Mouse (Mus musculus) limb, embryonic 13.5 days (tissue): ENCODE results near the gene Was. TPM values are rescaled to one million over a fixed set of nuclear protein-coding genes. Genes with fewer than 3 reads are reported as not detected.
"Not testable (repeated sequence)": the region's sequence is repeated elsewhere in the genome, so short reads cannot be mapped to it uniquely, and the experiment has no call there.

Experiments
- ATAC-seq: fragments of 200-750 bp; cut with Nextera tagmentation; 2 replicates; pipeline ENCODE4 v1.8.0; 2017; ENCODE audit warnings: low read depth, moderate number of reproducible peaks, moderate TSS enrichment; ENCODE audit not compliant: low FRiP score
- H3K27ac ChIP-seq: fragments of 300-500 bp; sonication (generic); 2 replicates; pipeline ENCODE4 v1.5.1; 2015; ENCODE audit warnings: inconsistent platforms, mild to moderate bottlenecking, moderate library complexity
- H3K27me3 ChIP-seq: fragments of 300-500 bp; sonication (generic); 2 replicates; pipeline ENCODE4 v1.6.1; 2015; ENCODE audit warnings: mild to moderate bottlenecking, inconsistent platforms
- H3K36me3 ChIP-seq: fragments of 300-500 bp; sonication (generic); 2 replicates; pipeline ENCODE4 v1.6.1; 2015; ENCODE audit warnings: inconsistent platforms, mild to moderate bottlenecking, moderate library complexity
- H3K4me1 ChIP-seq: fragments of 300-500 bp; sonication (generic); 2 replicates; pipeline ENCODE4 v1.6.1; 2015; ENCODE audit warnings: inconsistent platforms
- H3K4me2 ChIP-seq: fragments of 300-500 bp; sonication (generic); replicated peaks from 2 replicates; pipeline ENCODE4 v1.6.1; 2015; ENCODE audit warnings: inconsistent platforms, mild to moderate bottlenecking, moderate library complexity
- H3K4me3 ChIP-seq: fragments of 300-500 bp; sonication (generic); 2 replicates; pipeline ENCODE4 v1.5.1; 2015; ENCODE audit warnings: moderate library complexity, mild to moderate bottlenecking, inconsistent platforms
- H3K9ac ChIP-seq: fragments of 300-500 bp; sonication (generic); 2 replicates; pipeline ENCODE4 v1.6.1; 2015; ENCODE audit warnings: mild to moderate bottlenecking, inconsistent platforms
- H3K9me3 ChIP-seq: fragments of 300-500 bp; sonication (generic); 2 replicates; pipeline ENCODE4 v1.6.1; 2016; ENCODE audit warnings: inconsistent platforms
- WGBS: fragments of 180-500 bp; shearing (Covaris S2); methylation state at CpG from one replicate; pipeline ENCODE4 v1.1.7; 2015; 5-methylcytosine and 5-hydroxymethylcytosine counted together
- polyA plus RNA-seq: library from polyadenylated mRNA; unstranded; fragments of >200 nt; fragmentation: Nextera tagmentation; extraction: Ambion mirVana; gene quantifications from 2 replicates; pipeline ENCODE4 v1.2.1, GENCODE M21; 2015

Was gene
- polyA plus RNA-seq, 1 experiment from 2014 or later: 0.15 TPM

- H3K27ac ChIP-seq: no peak overlapping the region
- no peaks in the 10 kb centered on the region for H3K9me3 ChIP-seq
- WGBS: 71% methylated on average over 4 of the region's 4 CpGs
- no peak overlapping the region for H3K4me3 ChIP-seq
- H3K27me3 ChIP-seq: no peaks in the 10 kb centered on the region
- 0 out of 2 replicates have a peak, but pooled peaks cover 5% of the 10 kb centered on the region for H3K4me1 ChIP-seq
- no peaks in the 10 kb centered on the region for H3K36me3 ChIP-seq
- no peak overlapping the region for H3K9ac ChIP-seq
- H3K4me2 ChIP-seq: no peak overlapping the region
- ATAC-seq: no peak
Observed at GRCm38 (mm10) chrX:8099435-8099834, 9.1 kb upstream of the Was start.

GRCm38 (mm10) chrX:8096787-8097242 lies 6.5 kb upstream of the Was start:
- peak overlapping the region; percentile 29 for H3K4me3 ChIP-seq
- ATAC-seq: peak; percentile 96
- H3K9me3 ChIP-seq: no peaks in the 10 kb centered on the region
- H3K36me3 ChIP-seq: no peaks in the 10 kb centered on the region
- peak overlapping the region; percentile 52 for H3K4me2 ChIP-seq
- H3K27me3 ChIP-seq: no peaks in the 10 kb centered on the region
- WGBS: 11% methylated on average over 15 of the region's 19 CpGs
- no peak overlapping the region for H3K9ac ChIP-seq
- 0 out of 2 replicates have a peak, but pooled peaks cover 5% of the 10 kb centered on the region for H3K4me1 ChIP-seq
- peak overlapping the region; percentile 39; the same call in 1 of the 2 replicates for H3K27ac ChIP-seq

GRCm38 (mm10) chrX:8096068-8096786 lies 5.9 kb upstream of the Was start:
- not testable (repeated sequence) for H3K27ac ChIP-seq, H3K9ac ChIP-seq, H3K4me1 ChIP-seq, H3K9me3 ChIP-seq, H3K27me3 ChIP-seq, H3K36me3 ChIP-seq
- ATAC-seq: peak; percentile 91
- WGBS: 13% methylated on average over 12 of the region's 48 CpGs
- H3K4me2 ChIP-seq: peak overlapping the region; percentile 49
- peak overlapping the region; percentile 31 for H3K4me3 ChIP-seq

DNA sequence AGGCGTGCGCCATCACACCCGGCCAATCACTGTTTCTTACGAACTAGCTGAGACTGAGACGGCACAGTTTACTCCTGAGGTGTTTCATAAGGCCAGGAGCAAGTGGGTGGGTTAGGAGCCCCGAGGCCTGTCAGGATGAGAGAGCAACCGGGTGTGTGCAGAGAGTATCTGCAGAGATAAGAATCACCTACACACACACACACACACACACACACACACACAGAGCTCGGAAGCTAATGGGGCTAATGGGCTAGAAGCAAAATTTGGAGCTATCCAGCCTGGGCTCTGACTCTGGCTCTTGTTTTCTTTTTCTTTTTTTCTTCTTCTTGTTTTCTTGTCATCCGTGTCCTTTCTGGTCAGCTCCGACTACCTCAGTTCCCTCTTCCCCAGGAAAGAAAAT lies 5.2 kb upstream of the Was start:
- WGBS: 84% methylated on average over 10 of the region's 10 CpGs
- H3K27ac ChIP-seq: no peak overlapping the region
- H3K36me3 ChIP-seq: no peaks in the 10 kb centered on the region
- peak overlapping the region; percentile 31 for H3K4me3 ChIP-seq
- H3K27me3 ChIP-seq: no peaks in the 10 kb centered on the region
- H3K9ac ChIP-seq: no peak overlapping the region
- peak overlapping the region; percentile 49 for H3K4me2 ChIP-seq
- no peaks in the 10 kb centered on the region for H3K9me3 ChIP-seq
- H3K4me1 ChIP-seq: 0 out of 2 replicates have a peak, but pooled peaks cover 2% of the 10 kb centered on the region
- ATAC-seq: no peak

DNA sequence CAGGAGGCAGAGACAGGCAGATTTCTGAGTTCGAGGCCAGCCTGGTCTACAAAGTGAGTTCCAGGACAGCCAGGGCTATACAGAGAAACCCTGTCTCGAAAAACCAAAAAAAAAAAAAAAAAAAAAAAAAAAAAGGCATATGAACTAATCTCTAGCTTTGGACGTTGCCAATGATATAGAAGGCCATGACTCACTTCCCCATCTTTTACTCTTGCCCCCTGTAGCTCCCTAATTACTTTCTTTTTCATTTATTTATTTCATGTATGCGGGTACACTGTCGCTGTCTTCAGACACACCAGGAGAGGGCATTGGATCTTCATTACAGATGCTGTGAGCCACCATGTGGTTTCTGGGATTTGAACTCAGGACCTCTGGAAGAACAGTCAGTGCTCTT lies 653 bp upstream of the Was start:
- H3K9ac ChIP-seq, H3K4me3 ChIP-seq, H3K36me3 ChIP-seq, H3K27me3 ChIP-seq, ATAC-seq, H3K4me1 ChIP-seq, H3K27ac ChIP-seq, H3K4me2 ChIP-seq, H3K9me3 ChIP-seq: not testable (repeated sequence)
- 87% methylated on average over 4 of the region's 5 CpGs for WGBS

DNA sequence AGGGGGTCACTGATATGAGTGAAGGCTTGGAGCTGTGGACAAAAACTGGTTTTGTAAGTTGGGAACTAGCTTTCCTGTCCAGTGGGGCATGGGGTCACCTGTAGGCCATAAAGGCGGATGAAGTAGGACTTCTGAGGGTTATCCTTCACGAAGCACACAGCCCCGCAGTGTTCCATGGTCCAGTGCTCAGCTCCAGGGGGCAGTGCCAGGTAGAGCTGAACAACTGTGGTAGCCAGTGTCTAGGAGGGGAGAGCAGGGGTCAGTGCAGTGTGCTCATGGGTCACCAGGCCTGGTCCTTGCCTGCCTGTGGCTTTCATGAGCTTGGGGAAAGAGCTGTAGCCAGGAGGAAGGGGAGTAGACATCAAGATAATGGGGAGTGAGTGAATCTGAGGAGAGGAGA lies 552 bp downstream of the Was start:
- Histone ChIP-seq H3K9ac (no peak overlapping the region), H3K36me3 (no peaks in the 10 kb centered on the region), H3K27me3 (no peaks in the 10 kb centered on the region), H3K4me1 (no peaks in the 10 kb centered on the region), H3K27ac (no peak overlapping the region), H3K4me3 (no peak overlapping the region), H3K4me2 (no peak overlapping the region), H3K9me3 (no peaks in the 10 kb centered on the region)
- WGBS: 84% methylated on average over 3 of the region's 3 CpGs
- no peak for ATAC-seq

- H3K27me3 ChIP-seq: no peaks in the 10 kb centered on the region
- WGBS: 85% methylated on average over 7 of the region's 8 CpGs
Observed at GRCm38 (mm10) chrX:8085611-8086010, 4.7 kb downstream of the Was start.

GRCm38 (mm10) chrX:8084771-8085259 lies 5.5 kb downstream of the Was start:
- Histone ChIP-seq H3K4me1 (no peaks in the 10 kb centered on the region), H3K36me3 (no peaks in the 10 kb centered on the region), H3K4me3 (no peak overlapping the region), H3K4me2 (no peak overlapping the region), H3K27ac (no peak overlapping the region), H3K27me3 (no peaks in the 10 kb centered on the region), H3K9ac (no peak overlapping the region), H3K9me3 (no peaks in the 10 kb centered on the region)
- WGBS: 65% methylated on average over 6 of the region's 6 CpGs
- ATAC-seq: no peak

More at GRCm38 (mm10) chrX:8085611-8086010, 4.7 kb downstream of the Was start:
- H3K9me3 ChIP-seq: no peaks in the 10 kb centered on the region
- H3K27ac ChIP-seq: no peak overlapping the region
- no peak overlapping the region for H3K4me2 ChIP-seq
- no peaks in the 10 kb centered on the region for H3K36me3 ChIP-seq
- H3K4me3 ChIP-seq: no peak overlapping the region
- no peak overlapping the region for H3K9ac ChIP-seq
- H3K4me1 ChIP-seq: no peaks in the 10 kb centered on the region
- no peak for ATAC-seq

GRCm38 (mm10) chrX:8075104-8075503 lies 15.2 kb downstream of the Was start:
- Histone ChIP-seq H3K27me3 (no peaks in the 10 kb centered on the region), H3K27ac (0 out of 2 replicates have a peak overlapping the region, but pooled peaks have one; percentile 39), H3K36me3 (peaks cover 13% of the 10 kb centered on the region; the same call in 1 of the 2 replicates), H3K4me2 (peak overlapping the region; percentile 61), H3K4me1 (no peaks in the 10 kb centered on the region), H3K9me3 (no peaks in the 10 kb centered on the region), H3K9ac (peak overlapping the region; percentile 53; the same call in 1 of the 2 replicates), H3K4me3 (peak overlapping the region; percentile 58)
- ATAC-seq: peak; percentile 8; the same call in 1 of the 2 replicates
- WGBS: 23% methylated on average over 3 of the region's 3 CpGs

DNA sequence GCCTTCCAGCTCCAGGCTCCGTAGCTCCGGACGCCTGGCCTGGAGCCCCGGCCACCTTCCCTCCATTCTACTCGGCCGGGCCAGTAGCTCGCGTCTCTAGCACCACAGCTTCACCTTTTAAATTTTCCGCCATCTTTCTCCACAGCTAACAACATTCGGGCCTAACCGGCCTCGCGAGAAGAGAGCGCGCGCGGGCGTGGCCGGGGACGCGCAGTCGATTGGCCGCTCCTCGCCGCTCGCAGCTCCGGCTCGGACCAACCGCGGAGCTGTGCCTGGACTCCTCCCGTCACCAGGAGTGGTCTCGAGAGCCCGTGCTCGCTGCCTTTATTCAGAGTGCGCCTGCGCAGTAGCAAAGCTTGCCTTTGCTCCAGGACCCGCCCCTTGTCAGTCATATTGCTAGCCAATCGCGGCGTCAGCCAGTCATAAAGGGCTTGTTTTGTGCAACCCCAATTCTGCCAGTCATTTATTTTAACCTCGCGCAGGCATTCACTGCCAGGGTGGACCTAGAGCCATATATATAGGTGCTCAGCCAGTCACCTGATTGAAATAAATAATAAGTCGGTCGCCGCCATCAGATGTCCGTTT lies 15.8 kb downstream of the Was start, which contains the start of gene Suv39h1:
Suv39h1 (minus strand) TSS at position 331 of the 585 bp plus-strand sequence.
- peak within 1 kb of the TSS; percentile 88 for H3K27ac ChIP-seq
- H3K36me3 ChIP-seq: peaks cover 17% of the 10 kb centered on the region; the same call in 1 of the 2 replicates
- H3K4me3 ChIP-seq: peak within 1 kb of the TSS; percentile 58
- H3K9me3 ChIP-seq: no peaks in the 10 kb centered on the region
- H3K4me1 ChIP-seq: no peaks in the 10 kb centered on the region
- H3K9ac ChIP-seq: peak within 1 kb of the TSS; percentile 70
- WGBS: 6% methylated on average over 43 of the region's 46 CpGs
- peak; percentile 98 for ATAC-seq
- H3K4me2 ChIP-seq: peak within 1 kb of the TSS; percentile 61
- H3K27me3 ChIP-seq: no peaks in the 10 kb centered on the region

DNA sequence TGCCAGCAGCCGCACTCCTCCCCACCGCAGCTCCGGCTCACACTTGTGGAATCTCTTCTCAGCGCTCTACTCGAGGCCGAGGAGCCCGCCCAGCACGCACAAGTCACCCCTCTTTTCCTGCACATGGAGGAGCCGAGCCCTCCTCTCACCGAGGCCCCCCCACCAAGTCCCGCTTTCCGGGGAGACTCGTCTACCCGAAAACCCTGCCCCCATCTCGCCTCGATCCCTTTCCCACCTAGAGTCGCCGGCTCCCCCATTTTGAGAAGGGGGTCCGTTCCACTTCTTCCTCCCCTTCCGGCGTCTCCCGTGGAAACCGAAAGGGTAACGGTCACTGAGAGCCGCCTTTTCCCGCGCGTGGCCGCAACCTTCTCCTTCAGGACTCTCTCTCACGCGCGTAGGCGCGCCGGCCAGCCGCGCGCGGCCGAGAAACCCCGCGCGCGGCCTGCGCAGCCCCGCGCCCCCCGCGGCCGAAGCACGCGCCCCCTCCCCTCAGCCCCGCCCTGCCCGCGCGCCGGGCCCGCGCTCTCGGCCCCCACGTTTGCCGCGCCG lies 16.3 kb downstream of the Was start:
- H3K4me3 ChIP-seq: peak overlapping the region; percentile 58
- H3K27ac ChIP-seq: peak overlapping the region; percentile 88
- H3K4me1 ChIP-seq: no peaks in the 10 kb centered on the region
- 18% methylated on average over 39 of the region's 64 CpGs for WGBS
- H3K36me3 ChIP-seq: peaks cover 22% of the 10 kb centered on the region; the same call in 1 of the 2 replicates
- H3K27me3 ChIP-seq: no peaks in the 10 kb centered on the region
- ATAC-seq: peak; percentile 39
- H3K9me3 ChIP-seq: no peaks in the 10 kb centered on the region
- peak overlapping the region; percentile 60 for H3K4me2 ChIP-seq
- peak overlapping the region; percentile 70 for H3K9ac ChIP-seq

- Histone ChIP-seq H3K9ac (no peak overlapping the region), H3K4me2 (no peak overlapping the region), H3K4me1 (no peaks in the 10 kb centered on the region), H3K36me3 (peaks cover 63% of the 10 kb centered on the region), H3K9me3 (no peaks in the 10 kb centered on the region), H3K4me3 (no peak overlapping the region), H3K27ac (no peak overlapping the region), H3K27me3 (no peaks in the 10 kb centered on the region)
- whole genome bisulfite sequencing: 96% methylated on average over 1 of the region's 1 CpGs
- no peak for ATAC-seq
Observed at GRCm38 (mm10) chrX:8069166-8069565, 21.1 kb downstream of the Was start.
